Mouse (Mus musculus): ENCODE measurements around the gene Rab12.

DNA sequence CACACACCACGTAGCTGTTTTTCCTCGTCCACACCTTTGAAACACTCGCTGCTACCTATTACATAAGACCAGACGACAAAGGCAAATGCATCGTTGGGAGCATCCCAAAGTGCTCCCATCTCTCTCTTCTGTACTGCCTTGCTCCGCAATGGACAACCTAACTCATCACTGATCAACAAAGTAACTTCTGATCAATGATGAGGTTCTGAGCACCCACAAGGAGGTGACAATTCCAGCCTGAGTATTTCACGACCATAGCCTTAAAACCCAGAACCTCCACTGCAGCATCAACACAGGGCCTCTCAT, 72.6 kb downstream of the Rab12 start:
- TF ChIP-seq ZNF384 (IDR thresholded peaks at IDR 0.05; ENCODE audit: low read depth, low read length) (no peak), MAFK (IDR thresholded peaks at IDR 0.05; ENCODE audit: insufficient read depth, low read depth, low read length) (no peak), CHD2 (IDR thresholded peaks at IDR 0.05; ENCODE audit: low read depth, low read length) (no peak)
